Mouse (Mus musculus) embryonic facial prominence, embryonic 13.5 days (tissue): ENCODE measurements at regions not wholly inside any gene's neighbourhood (a gene's known extent, or its start where the extent isn't known, plus 50 kb on each side); places are given as distances from the start of the nearest gene placed in this dataset.

Source experiments
- ATAC-seq: fragments of 200-750 bp; cut with Nextera tagmentation; 2 replicates; pipeline ENCODE4 v1.8.0; 2017; ENCODE audit warnings: low read depth; ENCODE audit not compliant: insufficient number of reproducible peaks, insufficient read depth, low FRiP score, low TSS enrichment
- H3K27ac ChIP-seq: fragments of 300-500 bp; sonication (generic); 2 replicates; pipeline ENCODE4 v1.5.1; 2015; ENCODE audit warnings: moderate library complexity, mild to moderate bottlenecking, inconsistent platforms
- H3K27me3 ChIP-seq: fragments of 300-500 bp; sonication (generic); 2 replicates; pipeline ENCODE4 v1.6.1; 2015; ENCODE audit warnings: mild to moderate bottlenecking, inconsistent platforms
- H3K36me3 ChIP-seq: fragments of 300-500 bp; sonication (generic); 2 replicates; pipeline ENCODE4 v1.6.1; 2015; ENCODE audit warnings: mild to moderate bottlenecking, inconsistent platforms
- H3K4me1 ChIP-seq: fragments of 300-500 bp; sonication (generic); 2 replicates; pipeline ENCODE4 v1.6.1; 2015; ENCODE audit warnings: inconsistent platforms
- H3K4me2 ChIP-seq: fragments of 300-500 bp; sonication (generic); 2 replicates; pipeline ENCODE4 v1.6.1; 2015; ENCODE audit warnings: moderate library complexity, mild to moderate bottlenecking, inconsistent platforms
- H3K4me3 ChIP-seq: fragments of 300-500 bp; sonication (generic); 2 replicates; pipeline ENCODE4 v1.5.1; 2015; ENCODE audit warnings: mild to moderate bottlenecking, inconsistent platforms
- H3K9ac ChIP-seq: fragments of 300-500 bp; sonication (generic); 2 replicates; pipeline ENCODE4 v1.6.1; 2015; ENCODE audit warnings: mild to moderate bottlenecking, inconsistent platforms
- H3K9me3 ChIP-seq: fragments of 300-500 bp; sonication (generic); 2 replicates; pipeline ENCODE4 v1.6.1; 2016; ENCODE audit warnings: inconsistent platforms
- WGBS: fragments of 180-500 bp; shearing (Covaris S2); methylation state at CpG from one replicate; pipeline ENCODE4 v1.1.7; 2015; ENCODE audit warnings: mixed read lengths; 5-methylcytosine and 5-hydroxymethylcytosine counted together

GRCm38 (mm10) chr5:112072456-112072855, 179.9 kb downstream of the Cryba4 start:
- WGBS: 55% methylated on average over 4 of the region's 4 CpGs
- no peak for ATAC-seq

GRCm38 (mm10) chr5:112077097-112077496, 175.2 kb downstream of the Cryba4 start:
- no peak overlapping the region for H3K4me3 ChIP-seq
- no peak for ATAC-seq
- H3K4me2 ChIP-seq: no peak overlapping the region
- H3K27me3 ChIP-seq: no peaks in the 10 kb centered on the region
- no peaks in the 10 kb centered on the region for H3K36me3 ChIP-seq
- H3K9me3 ChIP-seq: no peaks in the 10 kb centered on the region; the same call in none of the 2 replicates
- 48% methylated on average over 14 of the region's 14 CpGs for WGBS
- no peaks in the 10 kb centered on the region for H3K4me1 ChIP-seq
- no peak overlapping the region for H3K27ac ChIP-seq
- no peak overlapping the region for H3K9ac ChIP-seq

More at GRCm38 (mm10) chr5:112072456-112072855, 179.9 kb downstream of the Cryba4 start:
- no peak overlapping the region for H3K9ac ChIP-seq
- no peak overlapping the region for H3K4me2 ChIP-seq
- no peaks in the 10 kb centered on the region for H3K4me1 ChIP-seq
- no peak overlapping the region for H3K4me3 ChIP-seq
- H3K27ac ChIP-seq: no peak overlapping the region
- no peaks in the 10 kb centered on the region; the same call in 1 of the 2 replicates for H3K9me3 ChIP-seq
- no peaks in the 10 kb centered on the region for H3K27me3 ChIP-seq
- H3K36me3 ChIP-seq: no peaks in the 10 kb centered on the region

- Histone ChIP-seq H3K9me3 (no peaks in the 10 kb centered on the region; the same call in none of the 2 replicates), H3K4me2 (no peak overlapping the region), H3K36me3 (no peaks in the 10 kb centered on the region), H3K27ac (no peak overlapping the region), H3K4me1 (no peaks in the 10 kb centered on the region), H3K4me3 (no peak overlapping the region), H3K27me3 (no peaks in the 10 kb centered on the region), H3K9ac (no peak overlapping the region)
- WGBS: 72% methylated on average over 19 of the region's 19 CpGs
- ATAC-seq: no peak
These were observed 174.3 kb downstream of the Cryba4 start for GRCm38 (mm10) chr5:112077840-112078600.

DNA sequence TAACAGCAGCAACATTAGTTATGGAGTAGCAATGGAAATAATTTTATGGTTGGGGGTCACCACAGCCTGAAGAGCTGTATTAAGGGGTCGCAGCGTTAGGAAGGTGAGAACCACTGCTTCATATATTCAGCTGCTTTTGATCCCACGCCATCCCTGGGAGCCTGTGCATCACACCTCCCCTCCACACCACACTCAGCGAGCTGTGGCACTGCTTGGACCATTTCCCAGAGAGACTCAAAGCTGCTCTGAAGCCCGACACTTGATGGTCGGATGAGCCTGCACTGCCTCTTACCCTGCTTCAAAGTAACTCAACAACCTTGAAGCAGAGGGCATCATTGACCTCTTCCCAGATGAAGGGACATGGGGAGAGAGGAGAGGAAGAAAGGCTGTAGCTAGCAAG, 171.3 kb downstream of the Cryba4 start:
- H3K9ac ChIP-seq: no peak overlapping the region
- ATAC-seq: no peak
- 67% methylated on average over 6 of the region's 6 CpGs for WGBS

DNA sequence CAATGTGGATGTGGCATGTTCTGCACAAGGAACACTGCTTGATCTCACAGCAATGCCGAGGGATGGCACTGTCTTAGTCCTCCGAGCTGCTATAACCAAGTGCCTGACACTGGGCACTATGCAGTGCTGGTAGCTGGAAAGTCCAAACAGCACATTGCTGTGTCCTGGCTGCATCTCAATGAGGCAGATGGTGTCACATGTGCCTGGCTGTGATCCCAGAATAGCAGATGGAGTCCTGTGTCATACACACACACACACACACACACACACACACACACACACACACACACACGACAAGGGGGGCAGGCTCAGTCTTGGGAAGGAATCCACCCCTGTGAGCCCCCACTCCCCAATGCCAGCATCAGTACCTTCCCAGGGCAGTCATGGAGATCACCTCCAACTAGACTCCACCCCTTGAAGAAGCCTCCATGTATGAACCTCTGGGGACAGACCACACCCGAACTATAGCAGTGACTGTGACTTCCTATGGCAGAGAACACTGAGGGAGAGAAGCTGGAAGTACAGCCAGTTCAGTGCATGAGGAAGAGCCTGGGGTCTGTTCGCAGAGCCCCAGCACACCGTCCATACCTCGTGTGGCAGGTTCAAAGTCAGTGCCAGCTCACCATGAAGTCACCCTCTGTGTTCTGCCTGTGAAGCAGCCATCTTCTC, 160.3 kb downstream of the Cryba4 start:
- ATAC-seq: no peak
- H3K27ac ChIP-seq: no peak overlapping the region
- WGBS: 77% methylated on average over 7 of the region's 7 CpGs
- no peaks in the 10 kb centered on the region for H3K36me3 ChIP-seq
- 0 out of 2 replicates have a peak, but pooled peaks cover 2% of the 10 kb centered on the region for H3K4me1 ChIP-seq
- no peaks in the 10 kb centered on the region for H3K9me3 ChIP-seq
- no peak overlapping the region for H3K4me3 ChIP-seq
- H3K27me3 ChIP-seq: no peaks in the 10 kb centered on the region
- H3K4me2 ChIP-seq: no peak overlapping the region
- H3K9ac ChIP-seq: no peak overlapping the region

More for the DNA sequence above, 171.3 kb downstream of the Cryba4 start:
- no peak overlapping the region for H3K4me3 ChIP-seq
- H3K4me1 ChIP-seq: no peaks in the 10 kb centered on the region
- no peaks in the 10 kb centered on the region; the same call in 1 of the 2 replicates for H3K9me3 ChIP-seq
- no peak overlapping the region for H3K27ac ChIP-seq
- H3K4me2 ChIP-seq: no peak overlapping the region
- H3K27me3 ChIP-seq: no peaks in the 10 kb centered on the region
- H3K36me3 ChIP-seq: no peaks in the 10 kb centered on the region

DNA sequence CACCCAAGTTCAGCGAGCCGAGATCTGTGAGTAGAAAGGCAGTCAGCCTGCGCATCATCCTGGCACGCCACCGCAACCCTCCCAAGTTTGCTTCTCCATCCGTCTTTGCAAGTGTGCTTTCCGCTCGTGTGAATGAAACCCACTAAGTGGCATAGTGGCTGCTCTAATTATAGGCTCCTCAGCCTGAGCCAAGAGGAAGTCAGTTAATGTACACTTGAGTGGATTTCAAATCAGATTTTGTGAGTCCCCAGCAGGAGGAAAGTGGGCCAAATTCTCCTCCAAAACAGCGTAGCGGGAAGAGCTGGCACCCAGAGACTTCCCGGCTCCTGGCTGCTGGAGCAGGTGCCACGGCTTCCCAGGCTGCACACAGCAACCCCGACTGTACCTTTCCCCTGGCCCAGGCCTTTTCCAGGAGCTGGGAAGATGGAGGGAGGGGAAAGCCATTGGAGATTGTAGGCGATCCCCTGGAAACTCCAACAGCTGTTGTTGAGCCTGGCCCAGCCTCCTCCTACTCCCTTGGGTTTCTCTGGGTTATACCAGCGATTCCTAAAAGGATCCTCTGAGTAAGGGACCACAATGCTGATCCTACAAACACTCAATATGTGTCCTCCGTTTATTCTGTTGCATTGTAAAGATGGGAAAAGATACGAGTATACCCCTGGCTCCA, 158.3 kb downstream of the Cryba4 start:
- no peak overlapping the region for H3K9ac ChIP-seq
- H3K4me1 ChIP-seq: 0 out of 2 replicates have a peak, but pooled peaks cover 2% of the 10 kb centered on the region
- 67% methylated on average over 17 of the region's 17 CpGs for WGBS
- H3K4me2 ChIP-seq: no peak overlapping the region
- ATAC-seq: no peak
- no peaks in the 10 kb centered on the region for H3K36me3 ChIP-seq
- H3K27ac ChIP-seq: no peak overlapping the region
- peaks cover 15% of the 10 kb centered on the region; the same call in 1 of the 2 replicates for H3K27me3 ChIP-seq
- no peaks in the 10 kb centered on the region for H3K9me3 ChIP-seq
- no peak overlapping the region for H3K4me3 ChIP-seq

DNA sequence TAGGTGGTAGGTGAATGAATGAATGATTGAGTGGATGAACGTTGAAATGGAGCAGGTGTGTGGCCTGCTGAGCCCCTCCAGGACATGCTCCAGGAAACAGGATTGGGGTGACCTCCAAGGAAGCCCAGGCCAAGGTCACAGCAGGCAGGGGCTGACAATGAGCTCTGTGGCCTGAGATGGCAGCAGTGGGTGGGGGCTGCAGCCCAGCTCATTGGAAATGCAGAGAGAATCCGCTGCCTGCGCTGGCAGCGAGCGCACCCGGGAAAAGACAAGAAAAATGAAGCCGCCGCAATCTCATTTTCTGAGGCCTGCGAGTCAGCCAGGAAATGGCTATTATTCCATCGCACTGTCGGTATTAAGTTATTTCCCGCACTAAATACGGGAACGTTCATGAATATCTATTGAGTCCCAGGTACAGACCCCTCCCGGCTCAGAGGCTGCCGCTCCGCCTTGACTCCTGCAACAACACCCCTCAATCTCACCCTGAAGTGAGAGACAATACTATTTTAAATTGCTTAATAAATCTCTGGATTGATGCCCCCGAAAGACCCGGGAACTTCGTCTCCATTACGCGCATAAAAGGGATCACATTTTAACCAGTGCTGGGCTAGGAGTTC, 153.7 kb downstream of the Cryba4 start:
- Histone ChIP-seq H3K9me3 (no peaks in the 10 kb centered on the region), H3K4me1 (0 out of 2 replicates have a peak, but pooled peaks cover 5% of the 10 kb centered on the region), H3K4me3 (no peak overlapping the region), H3K27ac (no peak overlapping the region), H3K9ac (no peak overlapping the region), H3K36me3 (no peaks in the 10 kb centered on the region), H3K4me2 (no peak overlapping the region), H3K27me3 (peaks cover 17% of the 10 kb centered on the region; the same call in 1 of the 2 replicates)
- 59% methylated on average over 22 of the region's 22 CpGs for WGBS
- ATAC-seq: no peak

DNA sequence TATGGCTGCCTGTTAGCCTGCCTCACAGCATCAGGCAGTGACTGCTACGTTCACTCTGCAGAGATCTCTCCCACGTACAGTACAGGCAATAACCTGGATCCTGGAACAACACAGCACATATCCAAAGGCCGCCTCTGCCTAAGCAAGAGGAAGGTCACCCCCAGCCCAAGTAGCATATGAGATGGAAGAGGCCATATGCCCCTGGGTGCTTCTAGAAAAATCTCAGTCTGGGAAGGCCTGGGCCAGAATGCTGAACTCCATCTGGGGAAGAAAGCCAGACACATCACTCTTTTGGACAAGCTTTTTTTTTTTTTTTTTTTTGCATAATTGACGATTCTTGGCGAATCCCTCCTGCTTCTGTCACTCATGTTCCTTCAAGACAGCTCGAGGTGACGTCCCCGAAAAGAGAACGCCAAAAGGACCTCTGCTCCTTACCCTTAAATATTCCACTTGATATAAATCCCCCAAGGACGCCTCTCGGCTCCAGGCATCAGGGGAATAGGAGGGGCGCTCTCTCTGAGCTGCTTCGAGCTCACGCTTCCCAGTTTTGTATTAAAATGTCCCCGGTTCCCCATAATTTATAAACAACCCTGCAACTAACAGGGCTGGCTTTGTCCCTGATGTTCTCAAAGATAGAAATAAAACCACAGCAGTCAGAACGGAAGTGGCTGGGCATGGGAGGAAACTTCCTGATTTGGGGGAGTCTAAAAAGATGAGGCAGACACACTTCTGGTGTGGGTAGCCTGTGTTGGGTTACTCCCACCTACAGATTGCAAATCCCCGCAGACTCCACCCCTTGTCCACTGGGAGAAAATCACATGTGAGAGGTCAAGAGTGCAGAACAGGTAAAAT, 150.4 kb downstream of the Cryba4 start:
- H3K36me3 ChIP-seq: no peaks in the 10 kb centered on the region
- H3K27ac ChIP-seq: no peak overlapping the region
- ATAC-seq: no peak
- 67% methylated on average over 17 of the region's 17 CpGs for WGBS
- 0 out of 2 replicates have a peak, but pooled peaks cover 2% of the 10 kb centered on the region for H3K4me1 ChIP-seq
- H3K9me3 ChIP-seq: no peaks in the 10 kb centered on the region
- peaks cover 17% of the 10 kb centered on the region; the same call in 1 of the 2 replicates for H3K27me3 ChIP-seq
- H3K4me2 ChIP-seq: no peak overlapping the region
- H3K9ac ChIP-seq: no peak overlapping the region
- H3K4me3 ChIP-seq: no peak overlapping the region

DNA sequence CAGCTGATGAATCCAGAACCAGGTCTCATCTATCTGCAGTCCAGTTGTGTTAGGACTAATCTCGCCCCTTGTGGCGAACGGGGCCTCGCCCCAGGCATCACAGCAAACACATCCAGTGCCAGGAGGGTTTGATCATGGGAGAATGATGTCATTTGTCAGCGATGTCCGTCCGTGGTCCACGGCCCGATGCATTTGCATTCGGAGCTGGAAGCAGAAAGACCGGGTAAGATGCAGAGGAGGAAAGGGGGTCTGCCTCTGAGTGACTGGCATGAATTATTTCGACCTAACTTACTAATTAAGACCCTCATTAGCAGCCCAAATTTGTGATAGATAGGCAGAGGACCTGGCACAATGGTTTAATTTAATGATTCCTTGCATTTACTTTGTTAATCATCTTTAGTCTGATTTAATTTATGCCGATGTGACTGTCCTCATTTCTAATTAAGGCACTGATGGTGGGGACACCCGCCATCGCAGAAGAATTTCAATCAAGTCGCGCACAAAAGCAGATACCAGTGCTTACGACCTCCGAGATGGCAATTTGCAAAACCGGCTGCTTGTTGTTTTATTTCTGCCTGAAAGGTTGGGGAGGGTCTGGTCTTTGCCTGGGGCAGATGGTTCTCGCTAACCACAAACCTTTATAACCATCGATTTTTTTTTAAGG, 141.9 kb downstream of the Cryba4 start:
- no peaks in the 10 kb centered on the region for H3K27me3 ChIP-seq
- no peaks in the 10 kb centered on the region for H3K9me3 ChIP-seq
- no peak overlapping the region for H3K27ac ChIP-seq
- H3K4me2 ChIP-seq: no peak overlapping the region
- H3K36me3 ChIP-seq: no peaks in the 10 kb centered on the region
- H3K9ac ChIP-seq: no peak overlapping the region
- WGBS: 56% methylated on average over 22 of the region's 22 CpGs
- H3K4me1 ChIP-seq: no peaks in the 10 kb centered on the region
- H3K4me3 ChIP-seq: no peak overlapping the region
- ATAC-seq: no peak

DNA sequence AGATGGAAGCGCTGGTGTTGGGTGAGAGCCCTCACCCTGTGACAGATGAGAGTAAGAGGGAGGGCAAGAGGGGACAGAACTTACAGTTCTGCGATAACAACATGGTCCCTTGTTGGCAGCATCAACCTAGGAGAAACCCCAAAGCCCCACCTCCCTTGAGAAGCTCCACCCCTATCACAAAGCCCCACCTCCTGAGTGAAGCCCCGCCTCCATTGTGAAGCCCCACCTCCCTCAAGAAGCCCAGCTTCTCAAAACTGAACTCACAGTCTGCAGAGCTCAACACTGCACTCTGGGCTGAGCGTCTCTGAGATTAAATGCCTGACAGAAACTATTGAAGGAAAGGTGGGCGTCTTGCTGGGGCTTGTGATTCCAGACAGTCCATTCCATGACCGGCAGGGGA, 131.6 kb downstream of the Cryba4 start:
- ATAC-seq: no peak
- H3K27ac ChIP-seq: no peak overlapping the region

More for the DNA sequence above, 131.6 kb downstream of the Cryba4 start:
- no peaks in the 10 kb centered on the region for H3K36me3 ChIP-seq
- no peak overlapping the region for H3K9ac ChIP-seq
- no peaks in the 10 kb centered on the region for H3K9me3 ChIP-seq
- H3K4me2 ChIP-seq: no peak overlapping the region
- peaks cover 6% of the 10 kb centered on the region for H3K4me1 ChIP-seq
- H3K4me3 ChIP-seq: no peak overlapping the region
- WGBS: 72% methylated on average over 6 of the region's 6 CpGs
- H3K27me3 ChIP-seq: peaks cover 3% of the 10 kb centered on the region; the same call in 1 of the 2 replicates
